In the genomic region with DNA sequence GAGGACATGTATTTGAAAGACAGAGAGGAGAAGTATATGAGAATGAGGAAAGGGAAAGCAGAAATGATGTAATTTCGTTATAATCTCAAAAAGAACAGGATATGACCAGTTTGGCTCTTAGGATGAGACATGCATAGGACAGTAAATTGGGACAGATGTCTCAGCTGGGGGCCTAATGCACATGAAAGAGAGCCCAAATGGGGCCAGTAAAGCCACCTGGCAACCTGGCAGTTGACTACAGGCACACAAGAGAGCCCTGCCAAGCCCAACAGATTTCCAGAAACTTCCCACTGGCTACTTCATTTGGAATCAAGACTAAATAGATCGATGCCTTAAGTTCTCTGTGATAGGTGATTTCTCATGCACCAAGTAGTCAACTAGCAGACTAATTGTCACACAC, we compare ENCODE assay signal across 29 mouse cellular contexts.
DNase-seq lines count a peak whose midpoint lies in the region; ATAC-seq lines count a peak whose summit lies in the region.
"Had no signal": no experiment of that assay in that cellular context is flagged by ENCODE, and none has a peak within 500 bp of the region (broad histone marks: within the 10 kb centered on the region; RNA-seq: fewer than 3 reads in every experiment).

No protein-coding gene starts in this region.

- no peak for DNase-seq in hindbrain, embryonic 14.5 days (ENCODE audit: low spot score)
- peak; percentile 99 for DNase-seq in brain, adult 2 months (ENCODE audit: low read depth, low spot score)
- peak; percentile 95 to 96 for DNase-seq in cerebellum, adult 18-20 months
- DNase-seq in cerebellum, postnatal 10 days: peak; percentile 94 to 96
- DNase-seq in frontal cortex, postnatal 25 days (ENCODE audit: low spot score in 2 of 2): no peak
- DNase-seq in embryo, embryonic 10.5 days (ENCODE audit: low spot score): no peak
- DNase-seq: adrenal gland, adult 2 months; gastrocnemius, adult 2 months; heart, adult 2 months; heart, postnatal 10 days; kidney, adult 9 months; kidney, postnatal 10 days; liver; lung, embryonic 14.5 days; lung, postnatal 14 days; right cerebral cortex, postnatal 25 days had no signal

- no peaks in the 10 kb centered on the region for H3K36me3 ChIP-seq in hindbrain, embryonic 16.5 days (ENCODE audit: control insufficient read depth, insufficient read depth, low read length)
- no peaks in the 10 kb centered on the region for H3K36me3 ChIP-seq in hindbrain, embryonic 14.5 days (replicated peaks; ENCODE audit: control insufficient read depth, insufficient read depth)
- H3K36me3 ChIP-seq in intestine, embryonic 15.5 days: no peaks in the 10 kb centered on the region
- H3K36me3 ChIP-seq: embryonic facial prominence, embryonic 10.5 days; embryonic facial prominence, embryonic 15.5 days; heart, embryonic 13.5 days; liver, embryonic 15.5 days; midbrain, embryonic 15.5 days; stomach, embryonic 15.5 days had no signal

- 61% methylated on average over 2 of the region's 2 CpGs for WGBS in hindbrain, embryonic 16.5 days
- 89% methylated on average over 2 of the region's 2 CpGs for WGBS in hindbrain, embryonic 14.5 days
- 87% methylated on average over 2 of the region's 2 CpGs for WGBS in intestine, embryonic 15.5 days

- H3K4me2 ChIP-seq in hindbrain, embryonic 16.5 days (ENCODE audit: low read length): no peak overlapping the region
- H3K4me2 ChIP-seq in hindbrain, embryonic 14.5 days (replicated peaks): no peak overlapping the region
- H3K4me2 ChIP-seq in intestine, embryonic 15.5 days (replicated peaks): no peak overlapping the region
- H3K4me2 ChIP-seq: embryonic facial prominence, embryonic 15.5 days; forebrain, embryonic 13.5 days; heart, embryonic 13.5 days; liver, embryonic 15.5 days; lung, embryonic 14.5 days; midbrain, embryonic 15.5 days; stomach, embryonic 15.5 days had no signal

- no peak overlapping the region for H3K27ac ChIP-seq in hindbrain, embryonic 16.5 days (ENCODE audit: low read depth, low read length)
- no peak overlapping the region for H3K27ac ChIP-seq in hindbrain, embryonic 14.5 days
- no peak overlapping the region for H3K27ac ChIP-seq in intestine, embryonic 15.5 days
- H3K27ac ChIP-seq: embryonic facial prominence, embryonic 10.5 days; embryonic facial prominence, embryonic 15.5 days; forebrain, embryonic 13.5 days; gastrocnemius, adult 2 months; heart, adult 2 months; heart, embryonic 13.5 days; layer of hippocampus, adult 2 months; liver, embryonic 15.5 days; midbrain, embryonic 15.5 days; stomach, embryonic 15.5 days had no signal

- no peaks in the 10 kb centered on the region for H3K27me3 ChIP-seq in hindbrain, embryonic 16.5 days (replicated peaks; ENCODE audit: control insufficient read depth, insufficient read depth, low read length)
- H3K27me3 ChIP-seq in hindbrain, embryonic 14.5 days (ENCODE audit: control insufficient read depth, insufficient read depth, low read length): no peaks in the 10 kb centered on the region
- H3K27me3 ChIP-seq in intestine, embryonic 15.5 days (replicated peaks): no peaks in the 10 kb centered on the region
- H3K27me3 ChIP-seq: CH12.LX; embryonic facial prominence, embryonic 15.5 days; forebrain, embryonic 13.5 days; heart, embryonic 13.5 days; liver, embryonic 15.5 days; midbrain, embryonic 15.5 days; stomach, embryonic 15.5 days had no signal

- ATAC-seq in hindbrain, embryonic 16.5 days: peak; percentile 60; the same call in 1 of the 2 replicates
- ATAC-seq in hindbrain, embryonic 14.5 days (ENCODE audit: low FRiP score): no peak
- no peak for ATAC-seq in intestine, embryonic 15.5 days
- ATAC-seq: activated CD4-positive, CD25-positive, alpha-beta regulatory T cell, adult 4 months; forebrain, embryonic 13.5 days; intestine, postnatal 0 days; midbrain, embryonic 15.5 days had no signal

- H3K9ac ChIP-seq in hindbrain, embryonic 16.5 days (ENCODE audit: low read depth, low read length): no peak overlapping the region
- H3K9ac ChIP-seq in hindbrain, embryonic 14.5 days: no peak overlapping the region
- H3K9ac ChIP-seq in intestine, embryonic 15.5 days: no peak overlapping the region
- H3K9ac ChIP-seq: embryonic facial prominence, embryonic 15.5 days; forebrain, embryonic 13.5 days; heart, embryonic 13.5 days; liver, embryonic 15.5 days; lung, embryonic 14.5 days; midbrain, embryonic 15.5 days; stomach, embryonic 15.5 days had no signal

- H3K4me3 ChIP-seq in hindbrain, embryonic 16.5 days (ENCODE audit: low read length): no peak overlapping the region
- no peak overlapping the region for H3K4me3 ChIP-seq in hindbrain, embryonic 14.5 days (replicated peaks; ENCODE audit: low read length)
- H3K4me3 ChIP-seq in intestine, embryonic 15.5 days (replicated peaks): no peak overlapping the region
- H3K4me3 ChIP-seq: embryonic facial prominence, embryonic 10.5 days; embryonic facial prominence, embryonic 15.5 days; forebrain, embryonic 13.5 days; gastrocnemius, adult 2 months; heart, adult 2 months; heart, embryonic 13.5 days; layer of hippocampus, adult 2 months; liver, embryonic 15.5 days; midbrain, embryonic 15.5 days; stomach, embryonic 15.5 days had no signal

- no peaks in the 10 kb centered on the region for H3K9me3 ChIP-seq in hindbrain, embryonic 16.5 days (ENCODE audit: control insufficient read depth, low read length)
- no peaks in the 10 kb centered on the region for H3K9me3 ChIP-seq in hindbrain, embryonic 14.5 days (ENCODE audit: control insufficient read depth, low read length)
- no peaks in the 10 kb centered on the region for H3K9me3 ChIP-seq in intestine, embryonic 15.5 days
- H3K9me3 ChIP-seq: embryonic facial prominence, embryonic 10.5 days; embryonic facial prominence, embryonic 15.5 days; forebrain, embryonic 13.5 days; heart, embryonic 13.5 days; liver, embryonic 15.5 days; midbrain, embryonic 15.5 days; stomach, embryonic 15.5 days had no signal

- no peaks in the 10 kb centered on the region for H3K4me1 ChIP-seq in hindbrain, embryonic 16.5 days (ENCODE audit: control insufficient read depth, insufficient read depth, low read depth, low read length)
- no peaks in the 10 kb centered on the region for H3K4me1 ChIP-seq in hindbrain, embryonic 14.5 days (replicated peaks; ENCODE audit: control insufficient read depth, insufficient read depth, low read length)
- no peaks in the 10 kb centered on the region for H3K4me1 ChIP-seq in intestine, embryonic 15.5 days (replicated peaks)
- H3K4me1 ChIP-seq: embryonic facial prominence, embryonic 10.5 days; embryonic facial prominence, embryonic 15.5 days; forebrain, embryonic 13.5 days; heart, embryonic 13.5 days; liver, embryonic 15.5 days; midbrain, embryonic 15.5 days; stomach, embryonic 15.5 days had no signal

Comparison
In these comparisons a context has a peak if more than half of its experiments do, and no peak if none do; other contexts are left out.
1. DNase-seq: peak in brain, adult 2 months (single experiment), cerebellum, adult 18-20 months (2 of 2) and cerebellum, postnatal 10 days (2 of 2); none in hindbrain, embryonic 14.5 days (single experiment), frontal cortex, postnatal 25 days (0 of 2) and embryo, embryonic 10.5 days (single experiment).